1 mouse cellular context compared by ENCODE assay signal in the genomic region with DNA sequence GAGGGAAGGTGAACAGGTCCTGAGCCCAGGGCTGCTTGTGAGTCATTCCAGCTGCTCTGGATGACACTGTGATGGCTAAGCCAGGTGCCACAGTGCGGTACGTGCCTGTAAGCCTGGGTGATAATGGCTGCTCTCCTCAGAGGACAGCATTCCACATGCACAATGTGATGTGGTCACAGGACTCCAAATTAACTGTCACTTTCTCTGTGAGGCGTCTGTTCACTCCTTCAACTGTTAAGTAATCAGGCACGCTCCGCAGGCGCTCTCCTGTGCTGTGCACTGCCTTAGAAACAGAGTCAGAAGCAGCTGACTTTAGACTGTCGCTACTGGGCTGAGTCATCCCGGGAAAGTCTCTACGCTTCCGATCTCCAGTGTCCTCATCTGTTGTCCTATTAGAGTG.
TF ChIP-seq lines count a peak whose summit lies in the region.

No protein-coding gene starts in this region.

TF ChIP-seq in C2C12, 6 proteins besides CTCF, POLR2A, EP300 and RAD21:
- TF ChIP-seq FOSL1 (IDR thresholded peaks at IDR 0.05; ENCODE audit: insufficient read depth, low read length, poor library complexity, severe bottlenecking): no peak
- TF ChIP-seq MYOD1 (IDR thresholded peaks at IDR 0.05; ENCODE audit: control insufficient read depth, insufficient read length, low read depth): peak; percentile 50
